Mouse (Mus musculus): ENCODE results near the gene Tob1.

GRCm38 (mm10) chr11:94175288-94175687 lies 36.0 kb upstream of the Tob1 start:
- TF ChIP-seq POLR2A (IDR thresholded peaks at IDR 0.05; ENCODE audit: extremely low read depth, insufficient read depth, low read length) (no peak), CTCF (IDR thresholded peaks at IDR 0.05; ENCODE audit: extremely low read depth, insufficient read depth, low read length) (no peak)

All from cortical plate, adult 2 months (tissue).